Comparison of ENCODE assay signal across 8 mouse cellular contexts in the genomic region with DNA sequence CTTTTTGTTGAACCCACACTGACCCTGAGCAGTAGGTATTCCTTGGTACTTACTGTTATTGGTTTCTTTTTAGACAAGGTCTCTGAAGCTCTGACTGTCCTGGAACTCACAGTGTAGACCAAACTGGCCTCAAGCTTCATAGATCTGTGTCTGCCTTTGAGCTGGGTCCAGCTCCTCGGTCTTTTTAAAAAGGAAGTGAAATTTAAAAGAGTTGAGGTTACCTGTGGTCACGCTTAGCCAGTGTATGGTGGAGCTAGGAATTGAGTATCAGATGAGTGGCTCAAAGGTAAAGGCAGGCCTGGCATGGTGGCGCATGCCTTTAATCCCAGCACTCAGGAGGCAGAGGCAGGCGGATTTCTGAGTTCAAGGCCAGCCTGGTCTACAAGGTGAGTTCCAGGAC. TPM values are rescaled to one million over a fixed set of nuclear protein-coding genes. Genes with fewer than 3 reads are reported as not detected.
A peak's percentile ranks its signal among the peaks of the same experiment; 100 is the strongest.
DNase-seq lines count a peak whose midpoint lies in the region; ATAC-seq and TF ChIP-seq lines count a peak whose summit lies in the region.

No protein-coding gene starts in this region.

- peak overlapping the region; percentile 63 for H3K4me2 ChIP-seq in CH12.LX (ENCODE audit: insufficient read depth, low read depth, poor library complexity, severe bottlenecking)

- no peak for DNase-seq in heart, embryonic 10.5 days (ENCODE audit: low spot score)
- no peak for DNase-seq in heart, adult 9 months (ENCODE audit: low spot score in 2 of 2)
- DNase-seq in CH12.LX (ENCODE audit: extremely low read depth): no peak
- no peak for DNase-seq in midbrain, embryonic 10.5 days (ENCODE audit: low spot score)
- no peak for DNase-seq in testis, postnatal 10 days (ENCODE audit: low spot score)
- DNase-seq in cerebellum, postnatal 14 days: no peak
- DNase-seq in left cerebral cortex, postnatal 25 days (ENCODE audit: low spot score in 2 of 2): no peak

- dilution Hi-C loops in CH12.LX (cut with MboI; ENCODE audit: extremely low pct_ligation_motif_present, extremely low pct_unique_long_range_greater_than_20kb, low sequenced_read_pairs): no loop called here

- no peak for TF ChIP-seq CTCF in CH12.LX (conservative IDR thresholded peaks at IDR 0.05 in 1 of 2, IDR thresholded peaks at IDR 0.05 in 1 of 2; ENCODE audit: low read depth in 2 of 2, low read length in 2 of 2)

- H3K36me3 ChIP-seq in heart, embryonic 10.5 days: no peaks in the 10 kb centered on the region
- H3K36me3 ChIP-seq in CH12.LX (replicated peaks in 1 of 2; ENCODE audit: control insufficient read depth in 1 of 2, insufficient read depth in 1 of 2, low read length in 1 of 2): peaks cover 14 to 28% of the 10 kb centered on the region in 2 experiments
- peaks cover 26% of the 10 kb centered on the region for H3K36me3 ChIP-seq in midbrain, embryonic 10.5 days

- H3K4me3 ChIP-seq in heart, embryonic 10.5 days: peak overlapping the region; percentile 70
- H3K4me3 ChIP-seq in CH12.LX (replicated peaks in 1 of 3; ENCODE audit: low read depth in 2 of 3, low read length in 2 of 3, poor library complexity in 1 of 3): peak overlapping the region; percentile 64 to 72 (median 71)
- peak overlapping the region; percentile 70 for H3K4me3 ChIP-seq in midbrain, embryonic 10.5 days

- H3K27me3 ChIP-seq in heart, embryonic 10.5 days (ENCODE audit: insufficient read depth, poor library complexity, severe bottlenecking): peaks cover 41% of the 10 kb centered on the region
- no peaks in the 10 kb centered on the region for H3K27me3 ChIP-seq in CH12.LX (replicated peaks)
- peaks cover 14% of the 10 kb centered on the region; the same call in 1 of the 2 replicates for H3K27me3 ChIP-seq in midbrain, embryonic 10.5 days (ENCODE audit: low read depth, poor library complexity, severe bottlenecking)

- no peak for TF ChIP-seq EP300 in CH12.LX (IDR thresholded peaks at IDR 0.05; ENCODE audit: low read length)

- no peaks in the 10 kb centered on the region for H3K9me3 ChIP-seq in heart, embryonic 10.5 days
- no peaks in the 10 kb centered on the region for H3K9me3 ChIP-seq in CH12.LX (replicated peaks; ENCODE audit: low read length)
- no peaks in the 10 kb centered on the region for H3K9me3 ChIP-seq in midbrain, embryonic 10.5 days (replicated peaks)

- peaks cover 38% of the 10 kb centered on the region for H3K79me2 ChIP-seq in CH12.LX (replicated peaks; ENCODE audit: control insufficient read depth, extremely low read depth, insufficient read depth, poor library complexity, severe bottlenecking)

- no peak for TF ChIP-seq POLR2A in CH12.LX (IDR thresholded peaks at IDR 0.05; ENCODE audit: low read depth, low read length)

- 66% methylated on average over 4 of the region's 4 CpGs for WGBS in heart, embryonic 10.5 days
- 70% methylated on average over 4 of the region's 4 CpGs for WGBS in midbrain, embryonic 10.5 days

- peak; percentile 48 for ATAC-seq in granulocyte monocyte progenitor cell, adult 5-6 weeks (replicated peaks; ENCODE audit: poor library complexity, severe bottlenecking)

- peak overlapping the region; percentile 76; the same call in 1 of the 2 replicates for H3K27ac ChIP-seq in heart, embryonic 10.5 days
- peak overlapping the region; percentile 55; the same call in 1 of the 2 replicates for H3K27ac ChIP-seq in CH12.LX (ENCODE audit: insufficient read depth, low read depth)
- H3K27ac ChIP-seq in midbrain, embryonic 10.5 days (replicated peaks): peak overlapping the region; percentile 82

- no peak for TF ChIP-seq RAD21 in CH12.LX (IDR thresholded peaks at IDR 0.05; ENCODE audit: low read depth, low read length)

- in situ Hi-C loops in CH12.LX (cut with MboI; ENCODE audit: low pct_ligation_motif_present, low pct_unique_long_range_greater_than_20kb, low sequenced_read_pairs): no loop called here

- H3K4me1 ChIP-seq in heart, embryonic 10.5 days: peaks cover 24% of the 10 kb centered on the region
- peaks cover 14 to 46% of the 10 kb centered on the region in 2 experiments for H3K4me1 ChIP-seq in CH12.LX (ENCODE audit: control insufficient read depth in 1 of 2, insufficient read depth in 2 of 2)
- peaks cover 41% of the 10 kb centered on the region for H3K4me1 ChIP-seq in midbrain, embryonic 10.5 days

- H3K9ac ChIP-seq in CH12.LX (ENCODE audit: insufficient read depth, low read depth): peak overlapping the region; percentile 78

- intact Hi-C loops in left cerebral cortex, postnatal 25 days (cut with DNase I): no loop called here

TF ChIP-seq in CH12.LX, 34 proteins besides CTCF, POLR2A, EP300 and RAD21:
- TF ChIP-seq TCF12 (IDR thresholded peaks at IDR 0.05; ENCODE audit: low read depth, low read length): no peak
- no peak for TF ChIP-seq PAX5 (IDR thresholded peaks at IDR 0.05; ENCODE audit: low read length)
- no peak for TF ChIP-seq ZNF384 (IDR thresholded peaks at IDR 0.05; ENCODE audit: low read depth, low read length)
- no peak for TF ChIP-seq E2F4 (IDR thresholded peaks at IDR 0.05; ENCODE audit: insufficient replicate concordance, low read depth, low read length)
- TF ChIP-seq BHLHE40 (IDR thresholded peaks at IDR 0.05; ENCODE audit: low read depth, low read length): peak; percentile 42
- 0 out of 2 replicates have a peak, but pooled peaks have one; percentile 19 for TF ChIP-seq ELF1 (IDR thresholded peaks at IDR 0.05; ENCODE audit: low read depth, low read length)
- no peak for TF ChIP-seq MXI1 (IDR thresholded peaks at IDR 0.05; ENCODE audit: low read depth, low read length)
- TF ChIP-seq ETS1 (conservative IDR thresholded peaks at IDR 0.05; ENCODE audit: low read depth, low read length): 0 out of 2 replicates have a peak, but pooled peaks have one; percentile 2
- TF ChIP-seq IRF4 (IDR thresholded peaks at IDR 0.05; ENCODE audit: low read depth, low read length): 0 out of 2 replicates have a peak, but pooled peaks have one; percentile 20
- no peak for TF ChIP-seq NRF1 (IDR thresholded peaks at IDR 0.05; ENCODE audit: low read depth, low read length)
- TF ChIP-seq TBP (conservative IDR thresholded peaks at IDR 0.05; ENCODE audit: low read depth, low read length): peak; percentile 87

RNA-seq across cellular contexts. Expression of gene Scd1, which starts 0.9 kb away (rescaled TPM):
- 2.5 and 5.5 TPM in 2 replicates for polyA plus RNA-seq in heart, embryonic 10.5 days (2016; fragmentation: Nextera tagmentation; extraction: Ambion mirVana)
- total RNA-seq in CH12.LX (2012; rRNA removed) (202 and 225 TPM in 2 replicates), CH12.LX (2014; rRNA removed) (240 and 314 TPM in 2 replicates)
- 203 and 244 TPM in 2 replicates for polyA plus RNA-seq in CH12.LX (2012; ENCODE audit: insufficient read length, low read depth)
- 0.41 TPM in 1 of 2 replicates, not detected in the other for total RNA-seq in granulocyte monocyte progenitor cell, adult 5-6 weeks (2014; fragmentation: Nextera tagmentation)
- not detected in 2 replicates for total RNA-seq in granulocyte monocyte progenitor cell, adult 5-6 weeks (2017)
- polyA plus RNA-seq in midbrain, embryonic 10.5 days (2016; fragmentation: Nextera tagmentation; extraction: Ambion mirVana): 20.0 and 21.6 TPM in 2 replicates
- total RNA-seq in left cerebral cortex, postnatal 25 days (2021): 100 to 1,000 TPM; 148 to 162 TPM

Comparison
In these comparisons a context has a peak if more than half of its experiments do, and no peak if none do; other contexts are left out.
1. RNA of gene Scd1, which starts 0.9 kb away (total RNA-seq): 202 to 314 TPM in CH12.LX and 148 to 162 TPM in left cerebral cortex, postnatal 25 days; 0.41 TPM in granulocyte monocyte progenitor cell, adult 5-6 weeks; every median in the first group is over 100 times any median in the second.
2. Peak in every context shown above with its lines, with median percentiles within 50 percentile points of each other: H3K27ac ChIP-seq and H3K4me3 ChIP-seq.